Mouse (Mus musculus): ENCODE data around the gene Ptprd.

- TF ChIP-seq CTCF (IDR thresholded peaks at IDR 0.05 in 2 of 3, conservative IDR thresholded peaks at IDR 0.05 in 1 of 3; ENCODE audit: control insufficient read depth in 1 of 3, insufficient read depth in 1 of 3, low read depth in 2 of 3, low read length in 3 of 3, poor library complexity in 1 of 3, severe bottlenecking in 1 of 3): no peak
- no peak for TF ChIP-seq ZC3H11A (IDR thresholded peaks at IDR 0.05; ENCODE audit: low read depth, low read length)
- no peak for TF ChIP-seq NELFE (IDR thresholded peaks at IDR 0.05; ENCODE audit: low read depth, low read length)
- TF ChIP-seq POLR2A (IDR thresholded peaks at IDR 0.05; ENCODE audit: control insufficient read depth in 1 of 2, insufficient read depth in 1 of 2, low read depth in 1 of 2, low read length in 2 of 2, poor library complexity in 1 of 2): no peak
- TF ChIP-seq MAX (IDR thresholded peaks at IDR 0.05; ENCODE audit: low read length): no peak
- no peak for TF ChIP-seq ETS1 (IDR thresholded peaks at IDR 0.05; ENCODE audit: low read depth, low read length)
- no peak for TF ChIP-seq ZNF384 (IDR thresholded peaks at IDR 0.05; ENCODE audit: low read depth, low read length)
- no peak for TF ChIP-seq EP300 (IDR thresholded peaks at IDR 0.05; ENCODE audit: low read depth in 1 of 2, low read length in 2 of 2)
- TF ChIP-seq MEF2A (IDR thresholded peaks at IDR 0.05; ENCODE audit: extremely low read depth, insufficient replicate concordance, low read depth, low read length, poor library complexity, severe bottlenecking): no peak
- TF ChIP-seq TAL1 (IDR thresholded peaks at IDR 0.05; ENCODE audit: low read length): no peak
- no peak for TF ChIP-seq MAFK (IDR thresholded peaks at IDR 0.05; ENCODE audit: borderline replicate concordance, low read depth, low read length)
- no peak for TF ChIP-seq USF2 (IDR thresholded peaks at IDR 0.05; ENCODE audit: borderline replicate concordance in 1 of 2, insufficient read depth in 1 of 2, low read depth in 1 of 2, low read length in 2 of 2)
- TF ChIP-seq RAD21 (IDR thresholded peaks at IDR 0.05; ENCODE audit: low read depth, low read length): no peak
- no peak for TF ChIP-seq TCF12 (IDR thresholded peaks at IDR 0.05; ENCODE audit: low read depth, low read length)
These were observed 1207.3 kb downstream of the Ptprd start for GRCm38 (mm10) chr4:77004483-77004882.

Measured in MEL (cell line).